Mouse (Mus musculus) lung, postnatal 0 days (tissue): ENCODE measurements at regions not wholly inside any gene's neighbourhood (a gene's known extent, or its start where the extent isn't known, plus 50 kb on each side); places are given as distances from the start of the nearest gene placed in this dataset.

ENCODE experiments used
- CTCF ChIP-seq: IDR thresholded peaks from 2 replicates; pipeline ENCODE4 v1.5.1; 2016; ENCODE audit warnings: antibody characterized with exemption, mild to moderate bottlenecking
- EP300 ChIP-seq: IDR thresholded peaks from 2 replicates; pipeline ENCODE4 v1.6.1; 2016; ENCODE audit warnings: antibody characterized with exemption, mild to moderate bottlenecking, control low read depth

DNA sequence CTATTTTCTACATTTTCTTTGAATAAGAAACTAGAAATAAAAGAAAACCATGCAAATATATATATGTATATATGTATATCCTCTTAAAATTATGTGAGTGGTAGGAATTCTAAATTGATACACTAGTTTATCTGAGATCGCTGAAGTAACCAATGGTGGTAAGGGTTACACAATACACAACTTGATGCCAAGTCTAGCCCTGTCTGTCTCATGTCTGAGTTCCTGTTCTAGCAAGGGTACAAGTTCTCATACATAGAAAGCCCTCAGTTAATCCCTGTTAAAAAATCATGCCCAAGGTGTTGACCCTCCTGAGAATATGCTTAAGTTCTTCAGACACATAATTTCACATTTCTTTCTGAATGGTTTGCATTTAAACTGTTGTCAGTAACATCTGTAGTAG, 486.8 kb downstream of the Hao1 start:
- TF ChIP-seq CTCF, result no peak
- no peak for TF ChIP-seq EP300
